Mouse (Mus musculus) right cerebral cortex, adult 18-20 months (tissue): ENCODE data around the gene Polg.

Source experiments
- DNase-seq: peaks from one replicate; pipeline ENCODE4 v3.0.0; 2022; ENCODE audit warnings: mixed read lengths

Polg gene

DNA sequence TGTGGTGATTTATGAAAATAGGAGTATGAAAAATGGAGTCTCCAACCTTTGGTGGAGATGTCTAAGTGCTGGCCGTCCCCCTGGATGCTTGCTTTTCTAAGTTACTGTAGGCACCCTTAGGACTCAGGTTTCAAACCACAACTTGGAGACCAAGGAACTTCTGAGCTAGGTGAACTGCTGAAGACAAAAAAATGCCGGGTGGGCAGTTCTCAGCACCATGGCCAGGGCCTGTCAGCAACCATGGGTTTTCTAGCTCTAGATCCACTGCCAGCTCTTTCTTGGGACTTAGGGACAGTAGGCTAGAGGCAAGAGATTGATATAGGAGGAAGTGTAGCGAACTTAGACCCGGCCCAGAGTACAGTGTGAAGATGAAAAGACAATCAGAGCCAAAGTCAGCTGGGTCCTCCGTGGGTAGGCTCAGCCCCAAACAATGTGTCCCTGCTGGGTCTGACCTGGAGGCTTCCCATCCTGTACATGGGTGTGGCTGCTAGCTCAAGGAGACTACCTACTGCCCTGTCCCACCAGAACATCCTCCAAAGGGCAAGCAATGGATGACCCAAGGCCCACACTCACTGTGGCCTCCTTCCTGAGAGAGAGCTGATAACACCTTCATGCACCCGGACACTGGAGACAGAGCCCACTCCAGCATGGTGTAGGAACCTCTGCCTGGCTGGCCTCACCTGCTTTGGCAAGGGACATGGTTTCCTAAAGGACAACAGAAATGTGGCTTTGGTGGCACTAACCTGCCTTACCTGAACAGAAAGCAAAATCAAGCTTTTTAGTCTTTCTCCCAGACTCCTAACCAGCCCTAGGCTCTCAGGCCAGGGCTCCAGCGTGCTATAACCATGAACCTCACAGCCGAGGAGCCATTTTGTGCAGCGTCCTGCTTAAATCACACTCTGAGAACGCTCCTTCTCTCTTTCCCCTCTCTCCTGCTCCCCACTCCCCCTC, 36.3 kb upstream of the Polg start:
- DNase-seq: no peak

DNA sequence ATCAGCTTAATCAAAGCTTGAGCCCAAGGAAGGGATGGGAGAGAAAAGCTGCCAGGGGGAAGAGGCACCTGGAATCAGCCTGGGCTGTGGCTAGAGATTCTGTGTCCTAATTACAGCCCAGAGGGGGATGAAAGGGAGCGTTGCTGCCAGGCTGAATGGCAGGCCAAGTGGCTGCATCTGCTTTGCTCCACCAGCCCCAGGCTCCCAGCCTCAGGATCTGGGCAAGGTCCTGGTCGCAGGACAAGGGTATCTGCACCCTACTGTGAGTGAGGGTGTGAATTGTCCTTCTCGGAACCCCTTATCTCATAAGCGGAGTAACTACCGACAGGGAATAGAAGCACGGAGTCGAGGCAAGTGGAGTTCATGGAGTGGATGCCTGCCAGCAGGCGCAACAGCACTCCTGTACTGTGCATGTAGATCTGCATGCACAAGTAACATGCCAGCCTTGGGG, 35.4 kb upstream of the Polg start:
- peak; percentile 47 for DNase-seq

DNA sequence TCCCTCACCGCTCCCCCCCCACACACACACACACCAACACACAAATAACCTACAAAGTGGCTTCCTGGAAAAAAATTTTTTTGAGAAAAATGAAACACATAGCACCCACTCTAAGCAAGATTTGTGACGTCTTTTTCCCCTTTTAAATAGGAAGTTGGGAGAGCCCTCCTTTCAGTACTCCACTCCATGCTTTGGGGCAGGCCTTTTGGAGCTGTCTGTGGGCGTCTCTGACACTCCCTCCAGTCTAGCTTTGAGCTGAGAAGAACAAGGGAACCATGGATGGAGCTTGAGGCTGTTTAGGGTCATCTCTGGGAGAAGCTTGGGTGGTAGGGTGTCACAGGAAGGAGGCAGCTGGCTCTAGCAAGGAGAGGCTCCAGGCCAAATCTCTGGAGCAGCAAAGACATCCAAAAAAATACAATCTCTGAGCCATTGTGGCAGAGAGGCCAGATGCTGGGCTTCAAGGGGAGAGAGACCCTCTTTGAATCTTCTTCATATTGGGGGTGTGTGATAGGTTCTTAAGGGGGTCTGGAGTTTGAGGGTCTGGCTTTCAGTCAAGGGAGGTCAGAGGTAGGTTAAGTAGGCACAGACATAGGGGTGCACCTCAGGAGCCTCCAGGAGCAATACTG, 34.6 kb upstream of the Polg start:
- peak; percentile 82 for DNase-seq

DNA sequence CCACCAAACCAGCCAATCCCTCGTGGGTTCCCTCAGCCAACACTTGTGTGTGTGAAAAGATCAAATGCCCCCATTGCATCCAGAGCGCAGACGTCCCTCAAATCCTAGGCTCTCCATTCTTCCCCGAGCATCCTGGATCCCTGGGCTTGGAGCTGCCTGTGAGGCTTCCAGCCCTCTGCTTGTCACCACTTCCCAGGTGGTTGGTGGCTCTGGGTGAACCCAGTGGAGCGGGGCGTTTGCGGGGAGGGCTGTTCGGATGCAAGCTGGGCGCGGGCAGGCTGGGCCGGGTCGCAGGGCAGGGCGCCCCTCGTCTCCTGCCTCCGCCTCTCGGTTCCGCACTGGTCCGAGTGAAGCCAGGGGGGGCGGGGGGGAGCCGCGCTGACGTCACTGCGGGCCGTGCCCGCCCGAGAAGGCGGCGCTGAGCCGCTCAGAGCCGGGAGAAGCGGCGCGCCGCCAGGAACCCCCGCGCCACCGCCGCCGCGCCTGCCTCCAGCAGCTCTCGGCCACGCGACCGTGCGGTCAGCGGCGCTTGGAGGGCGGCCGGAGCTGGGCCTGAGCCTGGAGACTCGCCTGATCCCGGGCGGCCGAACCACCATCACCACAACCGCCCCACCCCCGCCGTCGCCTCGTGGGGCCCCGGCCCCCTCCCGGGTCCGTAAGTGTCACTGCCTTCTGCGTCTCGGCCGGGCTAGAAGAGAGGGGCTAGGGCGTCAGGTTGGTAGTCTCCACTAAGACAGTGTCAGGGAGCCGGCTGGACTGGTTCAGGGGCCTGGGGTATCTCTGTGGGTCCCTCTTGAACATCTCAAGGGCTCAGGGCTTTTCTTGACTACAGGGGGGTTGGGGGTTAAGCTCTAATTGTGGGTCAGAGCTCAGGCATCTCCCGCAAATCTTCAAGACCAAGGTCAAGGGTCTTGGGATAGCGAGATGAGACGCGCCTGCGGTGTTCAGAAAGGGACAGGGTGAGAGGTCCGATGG, 33.7 kb upstream of the Polg start:
- peak; percentile 78 for DNase-seq

DNA sequence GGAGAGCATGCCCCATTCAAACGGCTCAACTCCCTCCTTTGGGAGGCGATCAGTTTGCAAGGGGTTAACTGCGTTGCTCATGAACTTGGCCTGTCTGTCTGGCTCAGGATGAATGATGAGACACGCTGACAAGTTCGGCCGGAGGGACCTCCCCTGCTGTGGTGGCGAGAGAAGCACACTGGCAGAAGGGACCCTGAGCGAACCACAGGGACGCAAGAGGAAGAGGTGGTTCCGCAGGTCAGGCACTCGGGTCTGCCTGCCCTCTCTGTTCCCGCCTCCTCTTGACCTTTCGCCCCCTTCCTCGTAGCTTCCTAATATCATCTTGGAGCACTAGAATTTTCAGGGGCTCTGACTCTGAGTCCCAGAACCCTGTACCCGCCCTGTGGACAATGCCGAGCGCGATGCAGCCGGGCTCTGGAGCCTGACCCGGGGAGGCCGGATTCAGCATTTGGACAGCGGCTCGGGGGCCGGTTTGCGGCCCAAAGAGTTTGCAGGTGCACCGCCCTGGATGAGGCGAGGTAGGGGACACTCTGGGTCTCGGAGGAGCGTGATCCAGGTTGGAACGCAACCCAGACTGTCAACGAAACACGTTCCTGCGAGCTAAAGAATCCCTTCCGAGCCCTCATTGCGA, 32.9 kb upstream of the Polg start:
- peak; percentile 39 for DNase-seq

DNA sequence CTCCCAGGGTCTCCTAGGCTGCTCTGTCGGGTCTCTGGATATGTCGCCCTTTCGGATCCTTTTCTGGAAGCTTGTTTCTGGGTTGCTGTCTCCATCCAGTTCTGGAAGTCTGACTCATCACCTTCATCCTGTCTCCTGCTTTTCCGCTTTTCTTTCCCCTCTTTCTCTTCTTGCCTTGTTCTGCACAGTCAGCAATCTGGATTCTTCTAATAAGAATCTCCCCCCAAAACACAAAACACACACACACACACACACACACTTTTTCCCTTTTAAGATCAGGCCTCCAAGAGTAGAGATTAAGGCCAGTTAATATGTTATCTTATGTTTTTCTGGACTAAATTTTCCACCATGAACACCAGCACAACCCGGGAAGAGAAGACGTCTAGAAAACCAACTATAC, 32.2 kb upstream of the Polg start:
- no peak for DNase-seq

DNA sequence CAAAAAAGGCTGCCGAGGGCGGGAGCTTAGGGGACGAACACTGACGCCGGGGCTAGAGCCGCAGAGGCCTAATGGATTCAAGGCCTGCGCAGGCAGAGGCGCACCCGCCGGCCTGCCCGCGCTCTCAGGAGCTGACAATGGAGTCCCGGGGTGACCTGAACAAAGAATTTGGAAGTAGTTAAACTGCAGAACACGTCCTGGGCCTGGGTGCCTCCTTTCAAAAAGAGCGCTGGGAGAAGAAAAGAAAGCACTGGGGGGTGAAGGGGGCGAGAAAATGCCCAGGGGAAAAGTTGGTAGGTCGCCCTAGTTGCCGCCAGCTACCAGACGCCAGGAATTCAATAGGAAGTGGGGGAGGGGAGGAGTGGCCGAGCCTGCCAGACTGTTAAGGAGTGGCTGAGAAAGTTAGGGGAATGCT, 31.5 kb upstream of the Polg start:
- DNase-seq: peak; percentile 57

DNA sequence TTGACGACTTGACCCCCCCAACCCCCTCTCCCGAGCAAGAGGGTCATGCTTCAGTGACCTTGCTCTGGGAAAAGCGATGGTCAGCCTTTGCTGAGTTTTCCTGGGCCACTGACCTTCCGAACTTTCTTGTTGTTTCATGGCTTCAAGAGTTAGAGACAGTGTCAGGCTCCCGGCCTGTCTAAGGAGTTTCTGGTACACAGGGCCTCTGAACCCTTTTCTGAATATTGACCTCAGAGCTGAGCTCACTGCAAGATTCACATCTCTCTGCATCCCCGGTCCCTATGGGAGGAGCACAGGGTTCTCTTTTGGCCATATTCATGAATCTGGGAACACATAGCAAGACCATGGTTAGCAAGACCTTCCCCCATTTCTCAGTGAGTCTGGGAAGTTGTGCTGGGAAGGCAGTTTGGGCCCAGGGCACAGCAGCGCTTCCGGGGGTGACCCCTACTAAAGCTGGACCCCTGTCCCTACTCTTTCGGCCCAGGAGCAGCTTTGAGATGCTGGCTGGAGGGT, 30.7 kb upstream of the Polg start:
- DNase-seq: no peak

GRCm38 (mm10) chr7:79495988-79496815, 30.0 kb upstream of the Polg start:
- peak; percentile 92 for DNase-seq

DNA sequence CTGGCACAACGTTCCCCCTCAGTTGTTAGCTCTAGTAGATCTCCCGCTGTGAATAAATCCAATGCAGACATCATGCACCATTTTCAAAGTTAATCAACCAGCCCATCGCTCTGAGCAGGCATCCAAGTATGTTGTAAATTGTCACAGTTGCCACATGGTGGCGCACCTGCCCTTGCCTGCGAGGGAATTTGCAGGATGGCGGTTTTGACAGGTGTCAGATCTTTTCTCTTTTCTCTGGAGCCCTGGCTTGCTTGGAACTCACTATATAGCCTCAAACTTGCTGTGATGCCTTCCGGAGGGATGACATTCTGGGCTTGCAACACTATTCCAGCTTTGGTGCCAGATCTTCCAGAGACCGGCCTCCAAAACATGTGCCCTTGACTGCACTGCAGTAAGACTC, 27.8 kb upstream of the Polg start:
- peak; percentile 74 for DNase-seq

DNA sequence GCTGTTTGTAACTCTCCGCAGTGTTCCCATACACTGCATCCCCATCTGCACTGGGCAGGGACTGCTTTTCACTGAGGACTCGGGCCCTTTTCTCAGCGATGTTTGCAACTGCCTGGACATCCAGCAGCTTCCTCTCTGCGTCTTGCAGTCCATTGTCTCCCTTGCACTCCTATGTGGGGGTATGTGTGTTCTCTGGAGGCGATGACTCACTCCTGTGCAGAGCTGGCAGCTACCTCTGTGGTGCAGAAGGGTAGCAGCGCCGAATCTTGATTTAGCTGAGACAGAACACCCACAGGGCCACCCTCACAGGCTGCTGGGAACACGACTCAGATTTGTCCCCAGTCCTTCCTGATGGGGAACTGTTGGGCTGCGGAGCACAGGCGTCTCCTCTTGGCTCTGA, 20.4 kb upstream of the Polg start:
- peak; percentile 95 for DNase-seq

- DNase-seq: no peak
Measured at GRCm38 (mm10) chr7:79474831-79475399, 8.8 kb upstream of the Polg start.

GRCm38 (mm10) chr7:79473496-79474194, 7.5 kb upstream of the Polg start:
- no peak for DNase-seq

GRCm38 (mm10) chr7:79472792-79473191, 6.6 kb upstream of the Polg start:
- no peak for DNase-seq

- DNase-seq: no peak
Measured at GRCm38 (mm10) chr7:79471436-79471835, 5.3 kb upstream of the Polg start.

GRCm38 (mm10) chr7:79470718-79471117, 4.6 kb upstream of the Polg start:
- DNase-seq: no peak

- DNase-seq: no peak
Measured at GRCm38 (mm10) chr7:79469766-79470165, 3.6 kb upstream of the Polg start.

DNA sequence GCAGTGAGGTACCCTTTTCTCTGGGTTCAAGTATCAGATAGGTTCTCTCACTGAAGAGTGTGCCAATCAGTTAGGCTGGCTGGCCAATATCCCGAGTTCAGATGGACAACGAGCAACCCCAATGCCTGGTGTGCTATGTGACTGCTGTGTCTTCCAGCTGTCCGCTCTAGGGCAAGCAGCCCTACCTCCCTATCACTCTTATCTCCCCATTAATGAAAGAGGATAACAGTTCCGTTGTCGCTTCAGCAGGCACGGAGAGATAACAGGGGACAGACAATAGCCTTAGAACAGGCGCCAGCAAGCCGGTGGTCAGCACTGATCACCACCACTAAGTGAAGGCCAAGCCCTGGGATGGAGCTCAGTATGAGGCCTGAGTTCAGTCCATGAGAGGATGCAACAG, 2.8 kb upstream of the Polg start:
- no peak for DNase-seq

DNA sequence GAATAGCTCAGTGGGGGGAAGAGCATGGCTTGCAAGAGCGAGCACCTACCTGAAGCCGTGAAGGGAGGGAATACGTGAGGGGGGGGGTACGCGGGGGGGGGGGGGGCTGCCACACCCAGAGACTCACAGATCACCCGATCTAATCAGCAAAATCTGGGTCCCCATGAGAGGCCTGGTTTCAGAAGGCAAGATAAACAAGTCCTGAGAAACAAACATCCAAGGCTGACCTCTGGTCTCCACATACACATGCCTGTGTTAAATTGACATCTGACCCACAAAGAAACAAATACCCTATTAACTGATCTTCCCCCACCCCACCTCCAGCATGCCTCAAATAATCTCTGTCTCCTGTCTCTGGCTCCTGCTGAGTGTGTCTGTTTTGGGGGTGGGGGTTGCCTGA, 1.8 kb upstream of the Polg start:
- DNase-seq: no peak

DNA sequence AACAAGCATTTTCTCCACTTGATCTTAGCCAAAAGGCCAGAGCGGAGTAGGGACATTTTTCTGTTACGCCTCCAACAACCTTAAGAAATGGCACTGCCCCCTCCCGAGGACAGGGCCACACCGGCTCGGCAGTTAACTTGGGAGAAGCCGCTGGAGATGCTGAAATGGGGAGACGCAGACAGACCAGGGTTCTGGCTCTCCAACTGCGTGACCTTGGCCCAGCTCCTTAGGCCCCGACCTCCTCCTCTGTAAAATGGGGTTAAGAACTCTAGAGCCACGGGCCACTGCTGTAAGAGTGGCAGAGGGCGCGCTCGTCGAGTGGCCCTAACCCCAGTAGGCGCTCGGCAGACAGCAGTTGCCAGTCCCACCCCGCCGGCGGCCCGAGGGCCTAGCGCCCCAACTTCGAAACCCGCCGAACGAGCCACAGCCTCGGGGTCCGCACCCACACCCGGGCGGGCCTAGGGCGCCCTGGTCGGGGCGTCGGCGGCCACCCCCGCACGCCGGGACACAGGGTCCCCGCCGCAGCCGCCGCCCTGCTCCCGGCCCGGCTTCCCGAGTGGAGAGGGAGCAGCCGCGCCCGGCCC, 609 bp downstream of the Polg start:
- peak; percentile 54 for DNase-seq
